Mouse (Mus musculus): ENCODE measurements around the gene Otop1. TPM values are rescaled to one million over a fixed set of nuclear protein-coding genes. Genes with fewer than 3 reads are reported as not detected.

Gene Otop1
- 0.01 and 0.06 TPM in 2 replicates for polyA plus RNA-seq (2012; rRNA removed)

- no peak for DNase-seq (ENCODE audit: low spot score)
Observed at GRCm38 (mm10) chr5:38275771-38276170, at the start of gene Otop1. Gene Otop1 (plus strand): TSS chr5:38275972.

- no peak for DNase-seq (ENCODE audit: low spot score)
Observed at GRCm38 (mm10) chr5:38235422-38235821, 40.4 kb upstream of the Otop1 start.

GRCm38 (mm10) chr5:38236627-38237026 lies 39.1 kb upstream of the Otop1 start:
- no peak for DNase-seq (ENCODE audit: low spot score)

GRCm38 (mm10) chr5:38240727-38241472 lies 34.9 kb upstream of the Otop1 start:
- DNase-seq (ENCODE audit: low spot score), result no peak

GRCm38 (mm10) chr5:38241473-38241834 lies 34.3 kb upstream of the Otop1 start:
- DNase-seq (ENCODE audit: low spot score), result no peak

GRCm38 (mm10) chr5:38241966-38242365 lies 33.8 kb upstream of the Otop1 start:
- no peak for DNase-seq (ENCODE audit: low spot score)

- no peak for DNase-seq (ENCODE audit: low spot score)
Observed at GRCm38 (mm10) chr5:38255195-38255594, 20.6 kb upstream of the Otop1 start.

GRCm38 (mm10) chr5:38255644-38256043 lies 20.1 kb upstream of the Otop1 start:
- no peak for DNase-seq (ENCODE audit: low spot score)

- no peak for DNase-seq (ENCODE audit: low spot score)
Observed at GRCm38 (mm10) chr5:38256551-38256950, 19.2 kb upstream of the Otop1 start.

- DNase-seq (ENCODE audit: low spot score), result no peak
Observed at GRCm38 (mm10) chr5:38258034-38258772, 17.6 kb upstream of the Otop1 start.

GRCm38 (mm10) chr5:38258773-38259146 lies 17.0 kb upstream of the Otop1 start:
- no peak for DNase-seq (ENCODE audit: low spot score)

GRCm38 (mm10) chr5:38259455-38260106 lies 16.2 kb upstream of the Otop1 start:
- DNase-seq (ENCODE audit: low spot score), result no peak

GRCm38 (mm10) chr5:38260107-38260682 lies 15.6 kb upstream of the Otop1 start, which contains the start of gene Tmem128:
Gene Tmem128 (plus strand): TSS chr5:38260185.
- peak; percentile 64 for DNase-seq (ENCODE audit: low spot score)

- DNase-seq (ENCODE audit: low spot score), result no peak
Observed at GRCm38 (mm10) chr5:38270942-38271341, 4.8 kb upstream of the Otop1 start.

GRCm38 (mm10) chr5:38273831-38274230 lies 1.9 kb upstream of the Otop1 start:
- DNase-seq (ENCODE audit: low spot score), result no peak

GRCm38 (mm10) chr5:38276451-38276850 lies 679 bp downstream of the Otop1 start:
- no peak for DNase-seq (ENCODE audit: low spot score)

- DNase-seq (ENCODE audit: low spot score), result no peak
Observed at GRCm38 (mm10) chr5:38277098-38277866, 1.5 kb downstream of the Otop1 start.

GRCm38 (mm10) chr5:38277936-38278600 lies 2.3 kb downstream of the Otop1 start:
- DNase-seq (ENCODE audit: low spot score), result no peak

- no peak for DNase-seq (ENCODE audit: low spot score)
Observed at GRCm38 (mm10) chr5:38280075-38280474, 4.3 kb downstream of the Otop1 start.

- no peak for DNase-seq (ENCODE audit: low spot score)
Observed at GRCm38 (mm10) chr5:38285724-38286123, 10.0 kb downstream of the Otop1 start.

GRCm38 (mm10) chr5:38288476-38288875 lies 12.7 kb downstream of the Otop1 start:
- DNase-seq (ENCODE audit: low spot score), result no peak
